Mouse (Mus musculus) lung, embryonic 14.5 days (tissue): ENCODE data around the gene Smpd2. TPM values are rescaled to one million over a fixed set of nuclear protein-coding genes. Genes with fewer than 3 reads are reported as not detected.

Source experiments
- ATAC-seq: fragments of 200-750 bp; cut with Nextera tagmentation; 2 replicates; pipeline ENCODE4 v1.8.0; 2017; ENCODE audit warnings: mild to moderate bottlenecking, moderate TSS enrichment, moderate library complexity; ENCODE audit not compliant: insufficient read depth
- DNase-seq: peaks from one replicate; pipeline ENCODE4 v3.0.0-alpha.2; 2015
- H3K27ac ChIP-seq: fragments of 300-500 bp; sonication (generic); 2 replicates; pipeline ENCODE4 v1.5.1; 2014; ENCODE audit warnings: low read depth, mild to moderate bottlenecking, moderate library complexity
- H3K27me3 ChIP-seq: fragments of 300-500 bp; sonication (generic); 2 replicates; pipeline ENCODE4 v1.6.1; 2014; ENCODE audit warnings: low read length, control low read depth; ENCODE audit not compliant: insufficient read depth
- H3K36me3 ChIP-seq: fragments of 300-500 bp; sonication (generic); 2 replicates; pipeline ENCODE4 v1.6.1; 2014; ENCODE audit warnings: control low read depth; ENCODE audit not compliant: insufficient read depth
- H3K4me1 ChIP-seq: fragments of 300-500 bp; sonication (generic); 2 replicates; pipeline ENCODE4 v1.6.1; 2014; ENCODE audit warnings: antibody characterized with exemption, control low read depth; ENCODE audit not compliant: insufficient read depth
- H3K4me2 ChIP-seq: fragments of 300-500 bp; sonication (generic); 2 replicates; pipeline ENCODE4 v1.6.1; 2014; ENCODE audit warnings: mild to moderate bottlenecking
- H3K4me3 ChIP-seq: fragments of 300-500 bp; sonication (generic); 2 replicates; pipeline ENCODE4 v1.5.1; 2014; ENCODE audit warnings: low read depth, low read length
- H3K9ac ChIP-seq: fragments of 300-500 bp; sonication (generic); 2 replicates; pipeline ENCODE4 v1.6.1; 2014
- H3K9me3 ChIP-seq: fragments of 300-500 bp; sonication (generic); 2 replicates; pipeline ENCODE4 v1.6.1; 2016; ENCODE audit warnings: low read depth, low read length, control low read depth
- CTCF ChIP-seq: IDR thresholded peaks from 2 replicates; pipeline ENCODE4 v1.5.1; 2016; ENCODE audit warnings: antibody characterized with exemption, low read depth
- WGBS: fragments of 180-500 bp; shearing (Covaris S2); extraction: QIAGEN DNeasy Blood & Tissue Kit; methylation state at CpG from one replicate; pipeline ENCODE4 v1.1.7; 2014; 5-methylcytosine and 5-hydroxymethylcytosine counted together
- polyA plus RNA-seq: library from polyadenylated mRNA; unstranded; fragments of >200 nt; fragmentation: Nextera tagmentation; extraction: Ambion mirVana; gene quantifications from 2 replicates; pipeline ENCODE4 v1.2.1, GENCODE M21; 2014

Gene Smpd2
- polyA plus RNA-seq, 1 experiment from 2014 or later, result 62.4 TPM

- no peaks in the 10 kb centered on the region for H3K9me3 ChIP-seq
- no peak overlapping the region for H3K4me2 ChIP-seq
- H3K9ac ChIP-seq, result no peak overlapping the region
- DNase-seq (no peak), ATAC-seq (no peak)
- no peaks in the 10 kb centered on the region for H3K27me3 ChIP-seq
- no peak overlapping the region for H3K4me3 ChIP-seq
- peaks cover 8% of the 10 kb centered on the region; the same call in 1 of the 2 replicates for H3K4me1 ChIP-seq
- H3K27ac ChIP-seq, result no peak overlapping the region
- 0 out of 2 replicates have a peak, but pooled peaks cover 3% of the 10 kb centered on the region for H3K36me3 ChIP-seq
- TF ChIP-seq CTCF, result no peak
Measured at GRCm38 (mm10) chr10:41472534-41472933, 17.6 kb downstream of the Smpd2 start.

GRCm38 (mm10) chr10:41470693-41471092, 19.5 kb downstream of the Smpd2 start:
- no peak overlapping the region for H3K4me3 ChIP-seq
- WGBS, result 79% methylated on average over 3 of the region's 3 CpGs
- H3K4me1 ChIP-seq, result peaks cover 8% of the 10 kb centered on the region; the same call in 1 of the 2 replicates
- no peak overlapping the region for H3K27ac ChIP-seq
- no peak for TF ChIP-seq CTCF
- H3K9ac ChIP-seq, result no peak overlapping the region
- H3K27me3 ChIP-seq, result no peaks in the 10 kb centered on the region
- H3K36me3 ChIP-seq, result 0 out of 2 replicates have a peak, but pooled peaks cover 3% of the 10 kb centered on the region
- no peaks in the 10 kb centered on the region for H3K9me3 ChIP-seq
- DNase-seq (no peak), ATAC-seq (no peak)
- H3K4me2 ChIP-seq, result no peak overlapping the region

- no peak for ATAC-seq
- no peaks in the 10 kb centered on the region for H3K9me3 ChIP-seq
- 44% methylated on average over 6 of the region's 6 CpGs for WGBS
Measured at GRCm38 (mm10) chr10:41467325-41467724, 22.8 kb downstream of the Smpd2 start.

GRCm38 (mm10) chr10:41464401-41464955, 25.7 kb downstream of the Smpd2 start:
- Histone ChIP-seq H3K4me2 (no peak overlapping the region), H3K9me3 (no peaks in the 10 kb centered on the region), H3K27ac (no peak overlapping the region), H3K4me1 (no peaks in the 10 kb centered on the region), H3K27me3 (no peaks in the 10 kb centered on the region), H3K36me3 (peaks cover 32% of the 10 kb centered on the region), H3K4me3 (no peak overlapping the region), H3K9ac (no peak overlapping the region)
- ATAC-seq, result no peak
- WGBS, result 56% methylated on average over 15 of the region's 15 CpGs
- no peak for DNase-seq
- no peak for TF ChIP-seq CTCF

More at GRCm38 (mm10) chr10:41467325-41467724, 22.8 kb downstream of the Smpd2 start:
- H3K4me2 ChIP-seq, result no peak overlapping the region
- TF ChIP-seq CTCF, result no peak
- no peak for DNase-seq
- H3K27ac ChIP-seq, result no peak overlapping the region
- H3K36me3 ChIP-seq, result peaks cover 20% of the 10 kb centered on the region
- no peaks in the 10 kb centered on the region for H3K27me3 ChIP-seq
- H3K9ac ChIP-seq, result no peak overlapping the region
- H3K4me1 ChIP-seq, result no peaks in the 10 kb centered on the region
- H3K4me3 ChIP-seq, result no peak overlapping the region

GRCm38 (mm10) chr10:41461057-41461722, 29.0 kb downstream of the Smpd2 start:
- Histone ChIP-seq H3K36me3 (peaks cover 36% of the 10 kb centered on the region), H3K27ac (no peak overlapping the region), H3K4me2 (no peak overlapping the region), H3K9ac (no peak overlapping the region), H3K9me3 (no peaks in the 10 kb centered on the region), H3K27me3 (no peaks in the 10 kb centered on the region), H3K4me1 (no peaks in the 10 kb centered on the region), H3K4me3 (no peak overlapping the region)
- DNase-seq (no peak), ATAC-seq (no peak)
- WGBS, result 88% methylated on average over 3 of the region's 3 CpGs
- no peak for TF ChIP-seq CTCF

GRCm38 (mm10) chr10:41460501-41460900, 29.7 kb downstream of the Smpd2 start:
- Histone ChIP-seq H3K36me3 (peaks cover 42% of the 10 kb centered on the region), H3K9me3 (no peaks in the 10 kb centered on the region), H3K9ac (no peak overlapping the region), H3K4me3 (no peak overlapping the region), H3K27ac (no peak overlapping the region), H3K27me3 (no peaks in the 10 kb centered on the region), H3K4me1 (no peaks in the 10 kb centered on the region), H3K4me2 (no peak overlapping the region)
- 11% methylated on average over 2 of the region's 2 CpGs for WGBS
- TF ChIP-seq CTCF, result no peak
- DNase-seq (no peak), ATAC-seq (no peak)

GRCm38 (mm10) chr10:41459990-41460389, 30.2 kb downstream of the Smpd2 start:
- no peak overlapping the region for H3K27ac ChIP-seq
- no peak for TF ChIP-seq CTCF
- no peaks in the 10 kb centered on the region for H3K9me3 ChIP-seq
- H3K4me2 ChIP-seq, result no peak overlapping the region
- peaks cover 47% of the 10 kb centered on the region for H3K36me3 ChIP-seq
- H3K9ac ChIP-seq, result no peak overlapping the region
- no peak for ATAC-seq
- no peak overlapping the region for H3K4me3 ChIP-seq
- H3K27me3 ChIP-seq, result no peaks in the 10 kb centered on the region
- H3K4me1 ChIP-seq, result no peaks in the 10 kb centered on the region
- no peak for DNase-seq
- 68% methylated on average over 4 of the region's 4 CpGs for WGBS
